Mouse (Mus musculus) CD8-positive naive resting alpha-beta T cell, adult 2 months (primary cell): ENCODE data around the gene Gtf2b.

Experiments used
- DNase-seq, 2 experiments: peaks; one replicate each; pipeline ENCODE4 v3.0.0; 2022; ENCODE audit warnings: low read depth in 2 of 2, low spot score in 2 of 2

Gene Gtf2b

DNA sequence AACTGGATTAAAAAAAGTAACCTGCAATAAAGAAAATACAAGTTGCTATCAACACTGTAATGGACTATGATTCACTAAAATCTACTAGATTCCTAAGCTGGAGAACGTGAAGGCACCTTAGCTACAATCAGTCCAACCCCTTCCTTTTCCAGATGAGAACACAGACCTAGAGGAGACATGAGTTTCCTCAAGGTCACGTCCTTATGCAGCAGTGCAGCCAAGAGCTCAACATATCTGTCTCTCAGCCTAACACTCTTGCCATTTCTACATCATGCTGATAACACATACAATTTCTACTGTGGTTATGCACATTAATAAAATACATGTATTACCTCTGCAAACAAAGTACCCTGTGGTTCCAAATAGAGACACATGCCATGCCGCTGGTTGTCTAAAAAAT lies 46.7 kb downstream of the Gtf2b start:
- no peak for DNase-seq

DNA sequence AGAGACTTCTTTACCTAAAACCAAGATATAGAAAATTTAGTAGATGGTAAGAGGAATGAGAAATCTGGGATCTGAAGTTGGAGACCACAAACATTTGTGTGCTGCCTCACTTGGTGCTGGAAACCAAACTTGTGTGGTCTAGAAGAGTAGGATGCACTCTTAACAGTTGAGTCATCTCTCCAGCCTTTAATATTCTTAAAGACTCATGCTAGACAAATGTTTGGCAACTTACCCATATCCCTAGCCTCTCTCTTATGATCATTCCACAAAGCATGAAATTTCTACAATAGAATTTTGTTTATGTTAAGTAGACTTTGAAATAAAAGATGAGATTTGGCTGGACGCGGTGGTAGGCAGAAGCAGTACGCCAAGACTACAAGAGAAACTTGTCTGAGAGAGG lies 52.7 kb downstream of the Gtf2b start:
- no peak for DNase-seq

DNA sequence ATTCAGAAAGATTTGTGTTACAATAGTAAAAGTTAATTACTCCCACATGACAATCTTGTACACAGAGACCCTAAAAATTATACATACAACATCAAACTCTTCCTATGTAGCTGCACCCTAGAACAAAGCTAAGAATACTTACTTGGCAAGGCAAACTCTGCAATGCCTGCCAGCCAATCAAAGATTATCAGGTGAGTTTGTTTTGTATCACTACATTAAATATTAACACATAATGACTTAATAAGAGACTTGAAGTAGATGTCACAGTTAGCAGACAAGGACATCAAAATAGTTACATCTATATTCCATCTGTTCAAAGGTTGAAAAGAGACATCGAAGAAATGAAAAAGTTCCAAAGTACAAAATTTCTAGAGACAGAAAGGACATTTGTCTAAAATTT lies 58.8 kb downstream of the Gtf2b start:
- DNase-seq = no peak

DNA sequence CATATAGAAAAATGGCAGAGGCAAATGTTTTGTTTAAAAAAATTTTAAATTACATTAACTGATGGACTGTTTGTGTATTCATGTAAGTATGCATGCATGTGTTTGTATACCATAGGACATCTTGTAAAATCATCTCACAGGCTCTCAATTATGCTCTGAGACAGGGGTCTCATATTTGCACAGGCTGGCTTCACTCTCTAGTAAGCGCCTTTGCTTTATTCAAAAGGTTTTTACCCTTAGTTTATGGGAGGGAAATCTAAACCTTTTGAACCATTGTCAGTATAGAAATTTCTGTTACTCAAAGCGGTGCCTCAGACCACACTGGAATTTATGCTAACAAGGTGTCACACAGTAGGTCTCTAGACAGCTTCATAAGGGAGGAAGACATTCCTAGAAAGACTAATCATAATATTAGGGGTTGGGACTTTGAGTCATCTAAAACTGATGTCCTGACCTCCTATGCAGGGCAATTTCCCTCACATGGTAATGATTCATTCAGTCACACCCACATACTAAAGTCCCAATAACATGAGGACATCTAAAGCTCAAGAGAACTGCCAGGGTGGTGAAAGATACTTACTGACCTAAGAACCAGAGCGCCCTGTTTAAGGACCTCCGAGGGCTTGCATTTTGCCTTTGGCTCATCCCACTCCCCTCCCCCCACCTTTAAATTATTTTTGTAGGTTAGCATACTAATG lies 61.8 kb downstream of the Gtf2b start:
- DNase-seq = no peak

DNA sequence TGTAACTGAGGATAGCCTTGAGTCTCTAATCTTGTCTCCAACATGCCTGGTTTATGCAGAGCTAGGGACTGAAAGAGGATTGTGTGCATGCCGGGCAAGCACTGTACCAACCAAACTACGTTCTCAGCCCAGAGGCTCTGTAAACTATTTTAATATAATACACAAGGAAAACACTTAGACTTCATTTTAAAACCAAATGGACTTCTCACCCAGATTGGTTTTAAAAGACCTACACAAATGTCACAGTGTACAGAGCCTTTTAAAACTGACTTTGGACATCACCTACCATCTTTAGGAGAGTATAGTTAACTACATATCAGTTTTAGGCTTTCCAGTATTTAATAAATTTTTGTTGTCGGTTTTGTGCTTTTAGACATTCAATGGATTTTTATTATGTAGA lies 68.1 kb downstream of the Gtf2b start:
- DNase-seq = no peak
